Mouse (Mus musculus) E14TG2a.4 (cell line): ENCODE data around the gene Ddx41.

Experiments used
- CTCF ChIP-seq: conservative IDR thresholded peaks from 2 replicates; pipeline ENCODE4 v1.5.1; 2014; ENCODE audit warnings: low read length
- NANOG ChIP-seq: IDR thresholded peaks from 2 replicates; pipeline ENCODE4 v1.6.1; 2014; ENCODE audit warnings: borderline replicate concordance, low read length, mixed read lengths
- POU5F1 ChIP-seq: IDR thresholded peaks from 2 replicates; pipeline ENCODE4 v1.6.1; 2014; ENCODE audit warnings: low read length, borderline replicate concordance

- TF ChIP-seq NANOG (no peak), CTCF (no peak), POU5F1 (no peak)
Observed at GRCm38 (mm10) chr13:55487578-55488498, 48.6 kb downstream of the Ddx41 start, which contains the start of gene Dbn1.
